Mouse (Mus musculus) stomach, embryonic 14.5 days (tissue): ENCODE measurements around the gene Cdc42ep2. TPM values are rescaled to one million over a fixed set of nuclear protein-coding genes. Genes with fewer than 3 reads are reported as not detected.
"Not testable (repeated sequence)": the region's sequence is repeated elsewhere in the genome, so short reads cannot be mapped to it uniquely, and the experiment has no call there.

Source experiments
- ATAC-seq: fragments of 200-750 bp; cut with Nextera tagmentation; 2 replicates; pipeline ENCODE4 v1.8.0; 2017; ENCODE audit warnings: low read depth, moderate TSS enrichment; ENCODE audit not compliant: insufficient number of reproducible peaks, insufficient read depth, low FRiP score
- H3K27ac ChIP-seq: fragments of 300-500 bp; sonication (generic); 2 replicates; pipeline ENCODE4 v1.5.1; 2014; ENCODE audit warnings: mild to moderate bottlenecking, low read length, moderate library complexity, mixed read lengths
- H3K27me3 ChIP-seq: fragments of 300-500 bp; sonication (generic); 2 replicates; pipeline ENCODE4 v1.6.1; 2014; ENCODE audit warnings: low read length, control low read depth, mixed read lengths; ENCODE audit not compliant: control insufficient read depth, insufficient read depth
- H3K36me3 ChIP-seq: fragments of 300-500 bp; sonication (generic); 2 replicates; pipeline ENCODE4 v1.6.1; 2014; ENCODE audit warnings: mild to moderate bottlenecking, control low read depth, low read length, moderate library complexity, mixed read lengths; ENCODE audit not compliant: control insufficient read depth, insufficient read depth
- H3K4me1 ChIP-seq: fragments of 300-500 bp; sonication (generic); 2 replicates; pipeline ENCODE4 v1.6.1; 2014; ENCODE audit warnings: low read length, control low read depth, mixed read lengths; ENCODE audit not compliant: control insufficient read depth, insufficient read depth
- H3K4me2 ChIP-seq: fragments of 300-500 bp; sonication (generic); replicated peaks from 2 replicates; pipeline ENCODE4 v1.6.1; 2014; ENCODE audit warnings: low read depth, low read length, control low read depth
- H3K4me3 ChIP-seq: fragments of 300-500 bp; sonication (generic); 2 replicates; pipeline ENCODE4 v1.5.1; 2014; ENCODE audit warnings: low read depth, low read length, control low read depth
- H3K9ac ChIP-seq: fragments of 300-500 bp; sonication (generic); replicated peaks from 2 replicates; pipeline ENCODE4 v1.6.1; 2014; ENCODE audit warnings: low read depth, mild to moderate bottlenecking, control low read depth, low read length, moderate library complexity, mixed read lengths
- H3K9me3 ChIP-seq: fragments of 300-500 bp; sonication (generic); 2 replicates; pipeline ENCODE4 v1.6.1; 2016; ENCODE audit warnings: low read depth, low read length, control low read depth; ENCODE audit not compliant: control insufficient read depth
- whole genome bisulfite sequencing: fragments of 180-500 bp; shearing (Covaris S2); extraction: QIAGEN DNeasy Blood & Tissue Kit; methylation state at CpG from one replicate; pipeline ENCODE4 v1.1.7; 2014; 5-methylcytosine and 5-hydroxymethylcytosine counted together
- polyA plus RNA-seq: library from polyadenylated mRNA; unstranded; fragments of >200 nt; fragmentation: Nextera tagmentation; extraction: Ambion mirVana; gene quantifications from 2 replicates; pipeline ENCODE4 v1.2.1, GENCODE M21; 2014

The Cdc42ep2 gene
- polyA plus RNA-seq, 1 experiment from 2014 or later: 7.4 TPM

GRCm38 (mm10) chr19:5892262-5892661 lies 32.4 kb downstream of the Cdc42ep2 start:
- no peak overlapping the region for H3K4me3 ChIP-seq
- whole genome bisulfite sequencing: 91% methylated on average over 7 of the region's 7 CpGs
- H3K27ac ChIP-seq: no peak overlapping the region
- peaks cover 4% of the 10 kb centered on the region; the same call in 1 of the 2 replicates for H3K4me1 ChIP-seq
- ATAC-seq: no peak
- no peak overlapping the region for H3K4me2 ChIP-seq
- peaks cover 15% of the 10 kb centered on the region for H3K36me3 ChIP-seq
- no peaks in the 10 kb centered on the region for H3K27me3 ChIP-seq
- H3K9ac ChIP-seq: no peak overlapping the region
- H3K9me3 ChIP-seq: no peaks in the 10 kb centered on the region

GRCm38 (mm10) chr19:5891521-5892258 lies 32.9 kb downstream of the Cdc42ep2 start:
- Histone ChIP-seq H3K4me2 (no peak overlapping the region), H3K9me3 (no peaks in the 10 kb centered on the region), H3K27ac (no peak overlapping the region), H3K36me3 (peaks cover 12% of the 10 kb centered on the region), H3K9ac (no peak overlapping the region), H3K27me3 (no peaks in the 10 kb centered on the region), H3K4me3 (no peak overlapping the region), H3K4me1 (peaks cover 4% of the 10 kb centered on the region; the same call in 1 of the 2 replicates)
- ATAC-seq: no peak
- WGBS: 91% methylated on average over 12 of the region's 12 CpGs

- Histone ChIP-seq H3K4me2 (no peak overlapping the region), H3K27me3 (no peaks in the 10 kb centered on the region), H3K4me1 (peaks cover 4% of the 10 kb centered on the region; the same call in 1 of the 2 replicates), H3K36me3 (peaks cover 3% of the 10 kb centered on the region; the same call in 1 of the 2 replicates), H3K9ac (no peak overlapping the region), H3K9me3 (no peaks in the 10 kb centered on the region), H3K4me3 (no peak overlapping the region), H3K27ac (no peak overlapping the region)
- WGBS: 31% methylated on average over 4 of the region's 4 CpGs
- ATAC-seq: no peak
These were observed 35.4 kb downstream of the Cdc42ep2 start for GRCm38 (mm10) chr19:5889211-5889610.

- H3K9me3 ChIP-seq: no peaks in the 10 kb centered on the region
- H3K4me1 ChIP-seq: no peaks in the 10 kb centered on the region
- H3K27ac ChIP-seq: no peak overlapping the region
- H3K4me2 ChIP-seq: no peak overlapping the region
- 83% methylated on average over 3 of the region's 3 CpGs for WGBS
- H3K9ac ChIP-seq: no peak overlapping the region
- no peak for ATAC-seq
- no peak overlapping the region for H3K4me3 ChIP-seq
- H3K36me3 ChIP-seq: no peaks in the 10 kb centered on the region
- no peaks in the 10 kb centered on the region for H3K27me3 ChIP-seq
These were observed 37.3 kb downstream of the Cdc42ep2 start for GRCm38 (mm10) chr19:5887234-5887815.

DNA sequence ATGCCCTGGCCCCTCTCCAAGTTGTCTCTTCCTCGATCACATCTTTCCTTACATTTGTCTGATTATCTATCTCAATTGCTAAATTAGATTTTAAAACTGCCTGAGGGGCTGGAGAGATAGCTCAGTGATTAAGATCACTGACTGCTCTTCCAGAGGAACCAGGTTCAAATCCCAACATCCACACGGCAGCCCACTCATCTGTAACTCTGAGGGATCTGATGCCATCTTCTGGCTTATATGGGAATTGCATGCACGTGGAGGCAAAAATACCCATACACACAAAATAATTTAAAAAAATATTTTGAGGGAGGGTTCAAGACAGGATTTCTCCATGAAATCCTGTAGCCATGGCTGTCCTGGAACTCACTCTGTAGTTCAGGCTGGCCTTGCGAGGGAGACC lies 38.8 kb downstream of the Cdc42ep2 start:
- H3K27me3 ChIP-seq: no peaks in the 10 kb centered on the region
- no peak for ATAC-seq

DNA sequence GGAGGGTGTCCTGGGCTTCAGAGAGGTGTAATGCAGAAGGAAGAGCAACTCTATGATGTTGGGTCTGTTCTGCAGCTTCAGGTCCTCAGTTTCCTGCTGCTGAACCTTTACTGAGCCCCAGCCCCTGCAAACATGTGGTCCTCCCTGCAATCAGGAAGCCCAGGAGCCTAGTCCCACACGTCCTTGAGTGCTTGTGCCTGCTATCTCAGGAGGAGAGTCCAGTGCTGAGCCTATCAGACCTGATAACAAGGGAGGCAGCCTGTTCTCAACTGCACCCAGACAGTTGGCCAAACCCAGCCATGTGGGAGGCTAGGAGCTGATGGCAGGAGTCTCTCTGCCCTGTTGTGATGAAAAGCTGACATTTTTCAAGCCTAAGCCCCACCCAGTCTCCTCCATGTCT lies 40.7 kb downstream of the Cdc42ep2 start:
- no peaks in the 10 kb centered on the region for H3K4me1 ChIP-seq
- no peak overlapping the region for H3K4me2 ChIP-seq
- ATAC-seq: peak; percentile 42; the same call in 1 of the 2 replicates
- H3K27ac ChIP-seq: no peak overlapping the region
- no peak overlapping the region for H3K9ac ChIP-seq
- no peak overlapping the region for H3K4me3 ChIP-seq
- H3K36me3 ChIP-seq: no peaks in the 10 kb centered on the region
- H3K9me3 ChIP-seq: no peaks in the 10 kb centered on the region
- WGBS: 42% methylated on average over 1 of the region's 1 CpGs
- H3K27me3 ChIP-seq: no peaks in the 10 kb centered on the region

More for the DNA sequence above, 38.8 kb downstream of the Cdc42ep2 start:
- no peak overlapping the region for H3K9ac ChIP-seq
- H3K9me3 ChIP-seq: no peaks in the 10 kb centered on the region
- H3K4me1 ChIP-seq: no peaks in the 10 kb centered on the region
- no peaks in the 10 kb centered on the region for H3K36me3 ChIP-seq
- 59% methylated on average over 4 of the region's 4 CpGs for WGBS
- H3K4me2 ChIP-seq: no peak overlapping the region
- no peak overlapping the region for H3K27ac ChIP-seq
- no peak overlapping the region for H3K4me3 ChIP-seq

GRCm38 (mm10) chr19:5882079-5882478 lies 42.5 kb downstream of the Cdc42ep2 start:
- not testable (repeated sequence) for H3K9ac ChIP-seq, H3K27ac ChIP-seq, H3K27me3 ChIP-seq, H3K4me1 ChIP-seq, ATAC-seq, H3K9me3 ChIP-seq, H3K4me2 ChIP-seq, H3K36me3 ChIP-seq, H3K4me3 ChIP-seq
- WGBS: 80% methylated on average over 5 of the region's 5 CpGs

GRCm38 (mm10) chr19:5881155-5881554 lies 43.5 kb downstream of the Cdc42ep2 start:
- Histone ChIP-seq H3K9me3 (no peaks in the 10 kb centered on the region), H3K36me3 (no peaks in the 10 kb centered on the region), H3K4me1 (0 out of 2 replicates have a peak, but pooled peaks cover 2% of the 10 kb centered on the region), H3K27me3 (no peaks in the 10 kb centered on the region), H3K4me3 (no peak overlapping the region), H3K9ac (no peak overlapping the region), H3K4me2 (no peak overlapping the region), H3K27ac (no peak overlapping the region)
- 92% methylated on average over 6 of the region's 6 CpGs for WGBS
- no peak for ATAC-seq
